In genomic region chr11:51622971-51623491, GRCm38 (mm10) we compare ENCODE assay signal across 14 mouse cellular contexts. TPM values are rescaled to one million over a fixed set of nuclear protein-coding genes. Genes with fewer than 3 reads are reported as not detected.
A peak's percentile ranks its signal among the peaks of the same experiment; 100 is the strongest.
DNase-seq lines count a peak whose midpoint lies in the region; ATAC-seq and TF ChIP-seq lines count a peak whose summit lies in the region.
"Had no signal": no experiment of that assay in that cellular context is flagged by ENCODE, and none has a peak within 500 bp of the region (broad histone marks: within the 10 kb centered on the region; RNA-seq: fewer than 3 reads in every experiment).

No protein-coding gene starts in this region.

- H3K4me2 ChIP-seq in heart, embryonic 11.5 days = no peak overlapping the region
- H3K4me2 ChIP-seq: heart, embryonic 13.5 days; hindbrain, embryonic 12.5 days; liver, embryonic 13.5 days had no signal

- H3K36me3 ChIP-seq in heart, embryonic 11.5 days (ENCODE audit: control insufficient read depth, insufficient read depth, low read length) = peaks cover 40% of the 10 kb centered on the region

- H3K27me3 ChIP-seq in heart, embryonic 11.5 days (ENCODE audit: control insufficient read depth, insufficient read depth, low read length) = no peaks in the 10 kb centered on the region
- H3K27me3 ChIP-seq: heart, embryonic 13.5 days; hindbrain, embryonic 12.5 days; liver, embryonic 13.5 days had no signal

- no peak for TF ChIP-seq CTCF in layer of hippocampus, adult 2 months (conservative IDR thresholded peaks at IDR 0.05)
- no peak for TF ChIP-seq CTCF in left cerebral cortex, adult 2 months (IDR thresholded peaks at IDR 0.05)

- DNase-seq in layer of hippocampus, adult 2 months (ENCODE audit: low spot score in 2 of 2) = peak; percentile 43 to 74
- DNase-seq in layer of hippocampus, postnatal 10 days (ENCODE audit: low spot score in 2 of 2) = no peak
- peak; percentile 95 for DNase-seq in brain, adult 2 months (ENCODE audit: low read depth, low spot score)
- peak; percentile 66 to 73 for DNase-seq in left cerebral cortex, adult 2 months (ENCODE audit: extremely low spot score in 1 of 2, low spot score in 2 of 2)
- peak; percentile 85 for DNase-seq in right cerebral cortex, postnatal 25 days
- DNase-seq: kidney, adult 8-10 months; liver, embryonic 13.5 days had no signal

- no peaks in the 10 kb centered on the region for H3K9me3 ChIP-seq in heart, embryonic 11.5 days (replicated peaks; ENCODE audit: control insufficient read depth, low read length)
- H3K9me3 ChIP-seq: G1E; heart, embryonic 13.5 days; hindbrain, embryonic 12.5 days; liver, embryonic 13.5 days had no signal

- ATAC-seq in heart, embryonic 11.5 days (replicated peaks; ENCODE audit: insufficient number of reproducible peaks, low FRiP score, low TSS enrichment) = no peak
- no peak for ATAC-seq in monocyte, adult 5-6 weeks (replicated peaks; ENCODE audit: insufficient number of reproducible peaks, low FRiP score, low TSS enrichment, poor library complexity, severe bottlenecking)
- ATAC-seq in cerebellum, adult (ENCODE audit: insufficient number of reproducible peaks, low FRiP score, low TSS enrichment) = no peak

- 84% methylated on average over 7 of the region's 7 CpGs for WGBS in heart, embryonic 11.5 days (ENCODE audit: insufficient replicate concordance)

- no peak overlapping the region for H3K4me3 ChIP-seq in layer of hippocampus, adult 2 months
- no peak overlapping the region for H3K4me3 ChIP-seq in left cerebral cortex, adult 2 months
- no peak overlapping the region for H3K4me3 ChIP-seq in heart, embryonic 11.5 days (ENCODE audit: low read depth, low read length)
- H3K4me3 ChIP-seq: erythroblast, embryonic 14.5 days; heart, embryonic 13.5 days; hindbrain, embryonic 12.5 days; liver, embryonic 13.5 days had no signal

- peak overlapping the region; percentile 64 for H3K27ac ChIP-seq in layer of hippocampus, adult 2 months
- H3K27ac ChIP-seq in left cerebral cortex, adult 2 months = peak overlapping the region; percentile 90
- no peak overlapping the region for H3K27ac ChIP-seq in heart, embryonic 11.5 days (ENCODE audit: low read depth, low read length)
- H3K27ac ChIP-seq: heart, embryonic 13.5 days; hindbrain, embryonic 12.5 days; liver, embryonic 13.5 days had no signal

- H3K9ac ChIP-seq in heart, embryonic 11.5 days (ENCODE audit: low read depth, low read length) = no peak overlapping the region
- H3K9ac ChIP-seq: heart, embryonic 13.5 days; hindbrain, embryonic 12.5 days; liver, embryonic 13.5 days had no signal

- peaks cover 16% of the 10 kb centered on the region; the same call in 1 of the 2 replicates for H3K4me1 ChIP-seq in heart, embryonic 11.5 days (ENCODE audit: control insufficient read depth, insufficient read depth, low read length)

- intact Hi-C loops in left cerebral cortex, adult 2 months (cut with DNase I) = loop anchor here (1.0 kb wide), 1 partner anchor 12 kb away; the partner anchor contains the start of gene Rmnd5b

RNA-seq across cellular contexts. Expression of gene Nhp2, which starts 3.5 kb away (rescaled TPM):
- 10 to 100 TPM; 41.7 to 48.2 TPM for total RNA-seq in layer of hippocampus, adult 2 months (2021)
- 10 to 100 TPM; 56.9 to 60.4 TPM for total RNA-seq in layer of hippocampus, postnatal 10 days (2021)
- 10 to 100 TPM; 45.0 to 46.2 TPM for total RNA-seq in left cerebral cortex, adult 2 months (2021)
- 114 and 131 TPM in 2 replicates for polyA plus RNA-seq in heart, embryonic 11.5 days (2014; fragmentation: Nextera tagmentation; extraction: Ambion mirVana)
- total RNA-seq in monocyte, adult 5-6 weeks (2017) = 25.0 to 37.2 TPM (median 27.0 TPM) in 3 replicates

RNA-seq across cellular contexts. Expression of gene Rmnd5b, which starts 12.7 kb away (rescaled TPM):
- 10 to 100 TPM; 59.8 to 65.2 TPM for total RNA-seq in layer of hippocampus, adult 2 months (2021)
- total RNA-seq in layer of hippocampus, postnatal 10 days (2021) = 10 to 100 TPM; 54.8 to 55.1 TPM
- 10 to 100 TPM; 56.1 to 61.9 TPM for total RNA-seq in left cerebral cortex, adult 2 months (2021)
- 29.7 and 32.2 TPM in 2 replicates for polyA plus RNA-seq in heart, embryonic 11.5 days (2014; fragmentation: Nextera tagmentation; extraction: Ambion mirVana)
- total RNA-seq in monocyte, adult 5-6 weeks (2017) = 10.3 to 23.0 TPM (median 13.5 TPM) in 3 replicates

RNA-seq across cellular contexts. Expression of gene Hnrnpab, which starts 16.4 kb away (rescaled TPM):
- 100 to 1,000 TPM; 149 to 155 TPM for total RNA-seq in layer of hippocampus, adult 2 months (2021)
- total RNA-seq in layer of hippocampus, postnatal 10 days (2021) = 100 to 1,000 TPM; 238 to 239 TPM
- 100 to 1,000 TPM; 120 to 127 TPM for total RNA-seq in left cerebral cortex, adult 2 months (2021)
- polyA plus RNA-seq in heart, embryonic 11.5 days (2014; fragmentation: Nextera tagmentation; extraction: Ambion mirVana) = 362 and 384 TPM in 2 replicates
- 353 to 398 TPM (median 355 TPM) in 3 replicates for total RNA-seq in monocyte, adult 5-6 weeks (2017)

RNA-seq across cellular contexts. Expression of gene N4bp3, which starts 27.6 kb away (rescaled TPM):
- 10 to 100 TPM; 11.3 to 16.4 TPM for total RNA-seq in layer of hippocampus, adult 2 months (2021)
- 10 to 100 TPM; 14.1 to 15.5 TPM for total RNA-seq in layer of hippocampus, postnatal 10 days (2021)
- total RNA-seq in left cerebral cortex, adult 2 months (2021) = 10 to 100 TPM; 10.4 to 14.3 TPM
- 4.2 and 6.4 TPM in 2 replicates for polyA plus RNA-seq in heart, embryonic 11.5 days (2014; fragmentation: Nextera tagmentation; extraction: Ambion mirVana)
- 1.4 to 6.3 TPM (median 3.3 TPM) in 3 replicates for total RNA-seq in monocyte, adult 5-6 weeks (2017)

RNA-seq across cellular contexts. Expression of gene D930048N14Rik, which starts 27.7 kb away (rescaled TPM):
- 1 to 10 TPM; 1.4 to 2.4 TPM for total RNA-seq in layer of hippocampus, adult 2 months (2021)
- 1 to 10 TPM in 1 of 2 experiments, under 1 TPM in 1; 0.98 to 1.3 TPM for total RNA-seq in layer of hippocampus, postnatal 10 days (2021)
- 1 to 10 TPM; 1.8 to 1.9 TPM for total RNA-seq in left cerebral cortex, adult 2 months (2021)
- 0.59 and 0.97 TPM in 2 replicates for polyA plus RNA-seq in heart, embryonic 11.5 days (2014; fragmentation: Nextera tagmentation; extraction: Ambion mirVana)
- 0.43 to 2.0 TPM (median 0.57 TPM) in 3 replicates for total RNA-seq in monocyte, adult 5-6 weeks (2017)
- polyA plus RNA-seq: erythroblast, embryonic 14.5 days; G1E had no signal

Comparison
In these comparisons a context has a peak if more than half of its experiments do, and no peak if none do; other contexts are left out.
1. DNase-seq: peak in layer of hippocampus, adult 2 months (2 of 2), brain, adult 2 months (single experiment), left cerebral cortex, adult 2 months (2 of 2) and right cerebral cortex, postnatal 25 days (single experiment); none in layer of hippocampus, postnatal 10 days (0 of 2).